Mouse (Mus musculus): ENCODE results near the gene Snx15. TPM values are rescaled to one million over a fixed set of nuclear protein-coding genes. Genes with fewer than 3 reads are reported as not detected.

Snx15 gene
- total RNA-seq, 2 experiments from 2014 or later = 43.7 to 43.8 TPM

- intact Hi-C loops (cut with DNase I) = loop anchor here (5.0 kb wide), 1 partner anchor 37 kb away; the partner anchor contains the start of gene Sac3d1
- no peak for DNase-seq (ENCODE audit: low spot score in 2 of 2)
Observed at GRCm38 (mm10) chr19:6079983-6080480, 48.1 kb downstream of the Snx15 start, which contains the start of gene Tmem262. Gene Tmem262, plus strand, starts transcription at chr19:6080033.

- peak; percentile 87 to 89 for DNase-seq (ENCODE audit: low spot score in 2 of 2)
- intact Hi-C loops (cut with DNase I) = loop anchor here (5.0 kb wide), 1 partner anchor 41 kb away; the partner anchor contains the start of gene Sac3d1
Observed at GRCm38 (mm10) chr19:6076564-6077393, 51.3 kb downstream of the Snx15 start, which contains the start of gene Vps51. Gene Vps51, minus strand, starts transcription at chr19:6077231.

- intact Hi-C loops (cut with DNase I) = no loop called here
- DNase-seq (ENCODE audit: low spot score in 2 of 2) = no peak
Observed at GRCm38 (mm10) chr19:6073889-6074288, 54.2 kb downstream of the Snx15 start.

GRCm38 (mm10) chr19:6071261-6071660, 56.8 kb downstream of the Snx15 start:
- no peak for DNase-seq (ENCODE audit: low spot score in 2 of 2)
- intact Hi-C loops (cut with DNase I) = no loop called here

- no peak for DNase-seq (ENCODE audit: low spot score in 2 of 2)
- intact Hi-C loops (cut with DNase I) = no loop called here
Observed at GRCm38 (mm10) chr19:6070571-6071250, 57.4 kb downstream of the Snx15 start.

- DNase-seq (ENCODE audit: low spot score in 2 of 2) = no peak
- intact Hi-C loops (cut with DNase I) = loop anchor here (5.0 kb wide), 1 partner anchor 267 kb away; no protein-coding TSS in a partner anchor
Observed at GRCm38 (mm10) chr19:6069851-6070250, 58.3 kb downstream of the Snx15 start.

Other genes with a start within 250 kb of the Snx15 start
- 1 to 10 TPM; 4.3 to 4.5 TPM for gene Tigd3, start 234.2 kb downstream of the Snx15 start, total RNA-seq (2021)
- gene Dpf2, start 215.3 kb downstream of the Snx15 start, total RNA-seq (2021) = 10 to 100 TPM; 77.5 to 96.5 TPM
- 1 to 10 TPM; 5.5 to 8.3 TPM for gene Cdc42ep2, start 203.5 kb downstream of the Snx15 start, total RNA-seq (2021)
- 1 to 10 TPM; 4.6 to 5.5 TPM for gene Pola2, start 164.1 kb downstream of the Snx15 start, total RNA-seq (2021)
- gene Slc22a20, start 142.2 kb downstream of the Snx15 start, total RNA-seq (2021) = not detected
- gene Capn1, start 112.4 kb downstream of the Snx15 start, total RNA-seq (2021) = 10 to 100 TPM; 19.6 to 20.9 TPM
- gene Syvn1, start 81.7 kb downstream of the Snx15 start, total RNA-seq (2021) = 10 to 100 TPM; 40.8 to 51.8 TPM
- gene Mrpl49, start 70.5 kb downstream of the Snx15 start, total RNA-seq (2021) = 10 to 100 TPM; 40.5 to 45.1 TPM
- gene Fau, start 70.5 kb downstream of the Snx15 start, total RNA-seq (2021) = 100 to 1,000 TPM; 637 to 694 TPM
- 10 to 100 TPM; 35.5 to 40.7 TPM for gene Znhit2, start 67.1 kb downstream of the Snx15 start, total RNA-seq (2021)
- 10 to 100 TPM; 28.2 to 29.1 TPM for gene Tm7sf2, start 59.9 kb downstream of the Snx15 start, total RNA-seq (2021)
- gene Vps51, start 51.1 kb downstream of the Snx15 start, total RNA-seq (2021) = 10 to 100 TPM; 83.9 to 87.0 TPM
- gene Tmem262, start 48.3 kb downstream of the Snx15 start, total RNA-seq (2021) = not detected
- under 1 TPM; 0.72 to 0.84 TPM for gene Gm28374, start 46.0 kb downstream of the Snx15 start, total RNA-seq (2021)
- 10 to 100 TPM; 36.9 to 41.3 TPM for gene Zfpl1, start 43.3 kb downstream of the Snx15 start, total RNA-seq (2021)
- not detected for gene Cdca5, start 43.3 kb downstream of the Snx15 start, total RNA-seq (2021)
- not detected for gene AC131692.1, start 33.9 kb downstream of the Snx15 start, total RNA-seq (2021)
- gene Naaladl1, start 22.5 kb downstream of the Snx15 start, total RNA-seq (2021) = under 1 TPM in 1 of 2 experiments, not detected in 1; 0.20 TPM
- 10 to 100 TPM; 18.3 to 27.5 TPM for gene Sac3d1, start 9.7 kb downstream of the Snx15 start, total RNA-seq (2021)
- under 1 TPM; 0.30 to 0.72 TPM for gene Batf2, start 12.7 kb upstream of the Snx15 start, total RNA-seq (2021)
- 10 to 100 TPM; 73.3 to 87.5 TPM for gene Arl2, start 13.2 kb upstream of the Snx15 start, total RNA-seq (2021)
- under 1 TPM in 1 of 2 experiments, not detected in 1; 0.32 TPM for gene Majin, start 56.1 kb upstream of the Snx15 start, total RNA-seq (2021)
- not detected for gene Gpha2, start 98.1 kb upstream of the Snx15 start, total RNA-seq (2021)
- 100 to 1,000 TPM; 160 to 173 TPM for gene Ppp2r5b, start 107.6 kb upstream of the Snx15 start, total RNA-seq (2021)
- gene Atg2a, start 113.4 kb upstream of the Snx15 start, total RNA-seq (2021) = 10 to 100 TPM; 32.3 to 39.4 TPM
- gene Ehd1, start 148.4 kb upstream of the Snx15 start, total RNA-seq (2021) = 10 to 100 TPM; 38.2 to 42.2 TPM
- 1 to 10 TPM; 3.3 to 3.4 TPM for gene Cdc42bpg, start 178.2 kb upstream of the Snx15 start, total RNA-seq (2021)
- gene Men1, start 206.7 kb upstream of the Snx15 start, total RNA-seq (2021) = 10 to 100 TPM; 67.5 to 73.7 TPM
- 100 to 1,000 TPM in 1 of 2 experiments, 10 to 100 TPM in 1; 93.5 to 107 TPM for gene Map4k2, start 212.8 kb upstream of the Snx15 start, total RNA-seq (2021)
- 100 to 1,000 TPM; 158 to 227 TPM for gene Sf1, start 235.4 kb upstream of the Snx15 start, total RNA-seq (2021)

All from left cerebral cortex, postnatal 36 days (tissue).